Mouse (Mus musculus) olfactory bulb, adult 2 months (tissue): ENCODE measurements around the gene Il22.
"Not testable (repeated sequence)": the region's sequence is repeated elsewhere in the genome, so short reads cannot be mapped to it uniquely, and the experiment has no call there.

Source experiments
- CTCF ChIP-seq: fragments of 200-500 bp; IDR thresholded peaks from 2 replicates; pipeline ENCODE4 v1.5.1; 2012; ENCODE audit warnings: low read depth, mild to moderate bottlenecking, low read length, moderate library complexity; ENCODE audit not compliant: insufficient read depth
- POLR2A ChIP-seq: fragments of 200-500 bp; IDR thresholded peaks from 2 replicates; pipeline ENCODE4 v1.6.1; 2012; ENCODE audit warnings: mild to moderate bottlenecking, low read depth, low read length, moderate library complexity; ENCODE audit not compliant: insufficient read depth

GRCm38 (mm10) chr10:118240680-118241079 lies 35.9 kb downstream of the Il22 start, which contains the start of gene Gm32717:
- TF ChIP-seq POLR2A, CTCF: not testable (repeated sequence)
